Mouse (Mus musculus): Measurements from ENCODE around the gene Gstm7. TPM values are rescaled to one million over a fixed set of nuclear protein-coding genes. Genes with fewer than 3 reads are reported as not detected.
A peak's percentile ranks its signal among the peaks of the same experiment; 100 is the strongest.
"Not testable (repeated sequence)": the region's sequence is repeated elsewhere in the genome, so short reads cannot be mapped to it uniquely, and the experiment has no call there.

Gstm7 gene
- total and polyA plus RNA-seq, 2 experiments from 2014 or later, result 29.8 to 39.0 TPM

DNA sequence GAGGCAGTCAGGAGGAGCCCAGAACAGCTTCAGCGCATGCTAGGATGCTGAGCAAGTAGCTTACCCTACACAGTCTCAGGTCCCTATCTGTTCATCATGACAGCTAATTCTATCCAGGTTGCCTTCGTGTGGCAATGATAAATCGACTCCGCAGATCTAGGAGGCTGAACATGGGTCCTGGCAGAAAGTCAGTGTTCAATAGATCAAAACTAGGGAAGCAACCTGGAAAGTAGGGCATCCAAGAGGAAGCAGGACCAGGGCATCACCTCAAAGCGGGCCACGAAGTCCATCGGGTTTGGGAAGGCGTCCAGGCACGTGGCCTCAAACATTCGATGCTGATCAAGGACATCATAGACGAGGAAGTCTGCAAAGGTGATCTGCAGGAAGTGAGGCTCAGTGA, 18.9 kb upstream of the Gstm7 start:
- Histone ChIP-seq H3K4me1 (ENCODE audit: insufficient read depth, low read length) (peaks cover 3% of the 10 kb centered on the region; the same call in 1 of the 2 replicates), H3K9ac (replicated peaks; ENCODE audit: low read length) (no peak overlapping the region), H3K27me3 (ENCODE audit: insufficient read depth, low read length) (no peaks in the 10 kb centered on the region), H3K4me2 (ENCODE audit: low read depth, low read length) (no peak overlapping the region), H3K36me3 (ENCODE audit: insufficient read depth, low read length) (no peaks in the 10 kb centered on the region), H3K27ac (no peak overlapping the region), H3K9me3 (ENCODE audit: low read length) (no peaks in the 10 kb centered on the region), H3K4me3 (ENCODE audit: low read length) (no peak overlapping the region)
- 88% methylated on average over 11 of the region's 11 CpGs for WGBS
- TF ChIP-seq CTCF (IDR thresholded peaks at IDR 0.05; ENCODE audit: low read depth), result no peak
- ATAC-seq (no peak), DNase-seq (ENCODE audit: low spot score) (no peak)

- DNase-seq (ENCODE audit: low spot score); H3K9ac ChIP-seq (replicated peaks; ENCODE audit: low read length); H3K27ac ChIP-seq; H3K4me3 ChIP-seq (ENCODE audit: low read length); H3K36me3 ChIP-seq (ENCODE audit: insufficient read depth, low read length); H3K4me2 ChIP-seq (ENCODE audit: low read depth, low read length); H3K4me1 ChIP-seq (ENCODE audit: insufficient read depth, low read length); ATAC-seq; H3K9me3 ChIP-seq (ENCODE audit: low read length); H3K27me3 ChIP-seq (ENCODE audit: insufficient read depth, low read length): not testable (repeated sequence)
- 76% methylated on average over 1 of the region's 1 CpGs for WGBS
These were observed 17.8 kb upstream of the Gstm7 start for GRCm38 (mm10) chr3:107949461-107949860.

DNA sequence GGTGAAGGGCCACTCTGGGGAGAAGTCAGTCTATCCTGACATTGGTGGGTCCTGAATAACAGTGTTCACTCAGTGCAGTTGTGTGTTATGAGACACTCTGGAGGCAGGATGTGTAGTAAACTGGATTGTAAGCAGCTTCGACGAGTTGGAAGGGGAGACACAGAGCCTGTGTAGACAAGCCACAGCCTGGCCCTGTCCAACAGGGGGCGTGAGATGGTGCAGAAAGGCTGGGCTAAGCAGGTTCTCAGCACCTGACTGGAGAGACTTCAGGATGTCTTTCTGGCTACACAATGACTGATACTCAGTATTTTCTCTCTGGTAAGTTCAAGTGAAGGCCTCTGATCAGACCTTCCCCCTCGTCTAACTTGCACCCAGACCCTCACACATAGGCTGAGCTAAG, 14.1 kb upstream of the Gstm7 start:
- Histone ChIP-seq H3K4me1 (ENCODE audit: insufficient read depth, low read length) (peaks cover 3% of the 10 kb centered on the region), H3K36me3 (ENCODE audit: insufficient read depth, low read length) (no peaks in the 10 kb centered on the region), H3K4me3 (ENCODE audit: low read length) (no peak overlapping the region), H3K9ac (replicated peaks; ENCODE audit: low read length) (no peak overlapping the region), H3K4me2 (ENCODE audit: low read depth, low read length) (no peak overlapping the region), H3K27me3 (ENCODE audit: insufficient read depth, low read length) (no peaks in the 10 kb centered on the region), H3K9me3 (ENCODE audit: low read length) (no peaks in the 10 kb centered on the region), H3K27ac (no peak overlapping the region)
- no peak for TF ChIP-seq CTCF (IDR thresholded peaks at IDR 0.05; ENCODE audit: low read depth)
- ATAC-seq, result no peak
- no peak for DNase-seq (ENCODE audit: low spot score)
- WGBS, result 63% methylated on average over 4 of the region's 4 CpGs

- peak within 1 kb of the TSS; percentile 26; the same call in 1 of the 2 replicates for H3K27ac ChIP-seq
- WGBS, result 26% methylated on average over 20 of the region's 20 CpGs
- H3K4me1 ChIP-seq (ENCODE audit: insufficient read depth, low read length), result peaks cover 8% of the 10 kb centered on the region
- peak; percentile 75 for TF ChIP-seq CTCF (IDR thresholded peaks at IDR 0.05; ENCODE audit: low read depth)
- H3K4me2 ChIP-seq (ENCODE audit: low read depth, low read length), result peak within 1 kb of the TSS; percentile 42
- DNase-seq (ENCODE audit: low spot score), result peak; percentile 82
- no peaks in the 10 kb centered on the region for H3K36me3 ChIP-seq (ENCODE audit: insufficient read depth, low read length)
- no peak within 1 kb of the TSS for H3K9ac ChIP-seq (replicated peaks; ENCODE audit: low read length)
- no peak within 1 kb of the TSS for H3K4me3 ChIP-seq (ENCODE audit: low read length)
- no peaks in the 10 kb centered on the region for H3K9me3 ChIP-seq (ENCODE audit: low read length)
- ATAC-seq, result peak; percentile 84
- no peaks in the 10 kb centered on the region for H3K27me3 ChIP-seq (ENCODE audit: insufficient read depth, low read length)
These were observed 11.8 kb upstream of the Gstm7 start, which contains the start of gene Gstm6 for GRCm38 (mm10) chr3:107943239-107943990. Gene Gstm6 (minus strand): TSS chr3:107943749.

DNA sequence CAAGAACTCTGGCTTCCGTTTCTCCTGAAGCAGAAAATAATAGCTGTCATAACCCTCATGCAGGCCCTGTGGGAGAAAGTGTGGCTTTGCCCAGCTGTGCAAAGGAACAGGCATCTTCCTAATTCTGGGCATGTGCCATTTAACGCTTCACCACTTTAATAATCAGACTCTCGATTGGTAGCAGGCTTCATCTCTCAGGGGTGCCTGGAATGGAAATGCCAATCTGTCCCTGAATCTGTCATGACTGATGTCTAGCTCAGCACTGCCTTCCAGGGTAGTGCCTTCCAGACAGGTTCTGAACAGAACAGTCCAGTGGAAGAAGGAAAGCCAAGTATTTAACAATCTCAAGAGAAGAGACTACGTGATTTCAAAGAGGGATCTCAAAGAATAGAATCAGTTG, 9.6 kb upstream of the Gstm7 start:
- no peak overlapping the region for H3K4me3 ChIP-seq (ENCODE audit: low read length)
- ATAC-seq (no peak), DNase-seq (ENCODE audit: low spot score) (peak; percentile 58)
- no peak overlapping the region for H3K4me2 ChIP-seq (ENCODE audit: low read depth, low read length)
- H3K36me3 ChIP-seq (ENCODE audit: insufficient read depth, low read length), result no peaks in the 10 kb centered on the region
- H3K27ac ChIP-seq, result no peak overlapping the region
- H3K9me3 ChIP-seq (ENCODE audit: low read length), result no peaks in the 10 kb centered on the region
- H3K9ac ChIP-seq (replicated peaks; ENCODE audit: low read length), result no peak overlapping the region
- no peak for TF ChIP-seq CTCF (IDR thresholded peaks at IDR 0.05; ENCODE audit: low read depth)
- H3K27me3 ChIP-seq (ENCODE audit: insufficient read depth, low read length), result no peaks in the 10 kb centered on the region
- WGBS, result 43% methylated on average over 4 of the region's 4 CpGs
- H3K4me1 ChIP-seq (ENCODE audit: insufficient read depth, low read length), result peaks cover 8% of the 10 kb centered on the region

DNA sequence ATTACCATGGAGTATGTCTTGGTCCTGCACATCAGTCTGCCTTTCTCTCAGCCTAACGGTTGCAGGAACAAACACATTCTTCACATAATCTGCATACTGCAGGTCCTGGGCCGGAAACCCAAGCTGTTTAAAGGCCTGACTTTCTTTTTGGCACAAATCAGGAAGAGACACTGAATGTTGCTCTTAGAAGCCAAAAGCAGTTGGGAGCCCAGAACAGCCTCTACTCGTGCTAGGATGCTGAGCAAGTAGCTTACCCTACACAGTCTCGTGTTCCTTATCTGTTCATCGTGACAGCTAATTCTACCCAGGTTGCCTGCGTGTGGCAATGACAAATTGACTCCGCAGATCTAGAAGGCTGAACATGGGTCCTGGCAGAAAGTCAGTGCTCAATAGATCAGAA, 8.9 kb upstream of the Gstm7 start:
- H3K36me3 ChIP-seq (ENCODE audit: insufficient read depth, low read length), result no peaks in the 10 kb centered on the region
- H3K9me3 ChIP-seq (ENCODE audit: low read length), result no peaks in the 10 kb centered on the region
- no peak overlapping the region for H3K4me2 ChIP-seq (ENCODE audit: low read depth, low read length)
- H3K4me3 ChIP-seq (ENCODE audit: low read length), result no peak overlapping the region
- H3K27ac ChIP-seq, result no peak overlapping the region
- H3K4me1 ChIP-seq (ENCODE audit: insufficient read depth, low read length), result peaks cover 8% of the 10 kb centered on the region
- no peak for DNase-seq (ENCODE audit: low spot score)
- 67% methylated on average over 7 of the region's 7 CpGs for WGBS
- ATAC-seq, result no peak
- no peak overlapping the region for H3K9ac ChIP-seq (replicated peaks; ENCODE audit: low read length)
- TF ChIP-seq CTCF (IDR thresholded peaks at IDR 0.05; ENCODE audit: low read depth), result no peak
- H3K27me3 ChIP-seq (ENCODE audit: insufficient read depth, low read length), result no peaks in the 10 kb centered on the region

GRCm38 (mm10) chr3:107939830-107940229, 8.2 kb upstream of the Gstm7 start:
- DNase-seq (ENCODE audit: low spot score), result peak; percentile 23
- 42% methylated on average over 4 of the region's 4 CpGs for WGBS
- Histone ChIP-seq H3K9ac (replicated peaks; ENCODE audit: low read length) (no peak overlapping the region), H3K4me2 (ENCODE audit: low read depth, low read length) (no peak overlapping the region), H3K4me3 (ENCODE audit: low read length) (no peak overlapping the region), H3K27ac (no peak overlapping the region; the same call in 1 of the 2 replicates), H3K4me1 (ENCODE audit: insufficient read depth, low read length) (peaks cover 8% of the 10 kb centered on the region), H3K36me3 (ENCODE audit: insufficient read depth, low read length) (no peaks in the 10 kb centered on the region), H3K27me3 (ENCODE audit: insufficient read depth, low read length) (no peaks in the 10 kb centered on the region), H3K9me3 (ENCODE audit: low read length) (no peaks in the 10 kb centered on the region)
- ATAC-seq, result no peak
- no peak for TF ChIP-seq CTCF (IDR thresholded peaks at IDR 0.05; ENCODE audit: low read depth)
